Mouse (Mus musculus): ENCODE results near the gene Dnah3. TPM values are rescaled to one million over a fixed set of nuclear protein-coding genes. Genes with fewer than 3 reads are reported as not detected.

Gene Dnah3
- polyA plus RNA-seq, 1 experiment, result 0.19 TPM

- no peaks in the 10 kb centered on the region for H3K27me3 ChIP-seq (replicated peaks; ENCODE audit: control insufficient read depth, insufficient read depth, low read length)
- no peak for DNase-seq
- H3K4me1 ChIP-seq (ENCODE audit: control insufficient read depth, insufficient read depth, low read length), result no peaks in the 10 kb centered on the region
- H3K27ac ChIP-seq (ENCODE audit: insufficient read depth, low read depth, low read length), result no peak overlapping the region
- H3K4me3 ChIP-seq (ENCODE audit: insufficient read depth, low read depth, low read length), result no peak overlapping the region
- 73% methylated on average over 4 of the region's 4 CpGs for WGBS
- no peaks in the 10 kb centered on the region for H3K36me3 ChIP-seq (ENCODE audit: control insufficient read depth, insufficient read depth, low read length)
- TF ChIP-seq CTCF (conservative IDR thresholded peaks at IDR 0.05; ENCODE audit: insufficient read depth, insufficient read length, low read depth, low read length), result no peak
Measured at GRCm38 (mm10) chr7:119921054-119921453, 174.0 kb downstream of the Dnah3 start.

DNA sequence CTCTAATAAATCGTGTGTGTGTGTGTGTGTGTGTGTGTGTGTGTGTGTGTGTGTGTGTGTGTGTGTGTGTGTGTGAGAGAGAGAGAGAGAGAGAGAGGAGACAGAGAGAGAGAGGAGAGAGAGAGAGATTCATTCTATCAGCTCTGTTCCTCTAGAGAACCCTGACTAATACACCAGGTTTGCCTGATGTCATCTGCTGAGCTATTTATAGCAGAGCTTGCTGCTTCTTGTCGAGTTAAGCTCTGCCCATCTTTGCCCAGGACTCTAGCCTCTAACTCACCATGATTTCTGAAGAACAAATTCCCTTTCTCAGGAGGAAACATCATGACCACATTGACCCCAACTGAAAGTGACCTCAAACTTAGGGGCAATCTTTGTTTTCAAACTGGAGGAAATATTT lies 174.6 kb downstream of the Dnah3 start:
- no peak for DNase-seq
- TF ChIP-seq POLR2A (IDR thresholded peaks at IDR 0.05; ENCODE audit: low read depth, low read length), result no peak
- no peak for TF ChIP-seq CTCF (conservative IDR thresholded peaks at IDR 0.05; ENCODE audit: insufficient read depth, insufficient read length, low read depth, low read length)
- no peaks in the 10 kb centered on the region for H3K36me3 ChIP-seq (ENCODE audit: control insufficient read depth, insufficient read depth, low read length)
- 38% methylated on average over 2 of the region's 2 CpGs for WGBS
- H3K27ac ChIP-seq (ENCODE audit: insufficient read depth, low read depth, low read length), result no peak overlapping the region
- H3K4me3 ChIP-seq (ENCODE audit: insufficient read depth, low read depth, low read length), result no peak overlapping the region
- H3K4me1 ChIP-seq (ENCODE audit: control insufficient read depth, insufficient read depth, low read length), result no peaks in the 10 kb centered on the region
- H3K27me3 ChIP-seq (replicated peaks; ENCODE audit: control insufficient read depth, insufficient read depth, low read length), result no peaks in the 10 kb centered on the region

DNA sequence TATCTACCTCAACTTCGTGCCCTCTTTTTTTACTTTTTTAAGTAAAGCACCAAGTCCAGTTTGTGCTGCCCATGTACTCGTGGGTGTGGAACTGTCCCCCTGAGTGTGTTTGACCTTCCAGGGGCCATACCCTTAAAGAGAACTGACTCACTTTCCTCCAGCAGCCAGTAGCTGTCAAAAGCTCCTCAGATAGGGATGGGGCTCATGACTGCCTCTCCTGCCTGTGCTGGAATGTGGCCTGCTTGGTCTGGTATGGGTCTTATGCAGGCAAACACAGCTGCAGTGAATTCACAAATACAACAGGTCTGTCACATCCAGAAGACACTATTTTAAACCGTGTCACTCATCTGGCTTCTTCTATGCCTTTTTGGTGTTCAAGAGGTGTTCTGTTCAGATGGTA lies 183.4 kb downstream of the Dnah3 start:
- TF ChIP-seq POLR2A (IDR thresholded peaks at IDR 0.05; ENCODE audit: low read depth, low read length), result no peak
- no peak for TF ChIP-seq CTCF (conservative IDR thresholded peaks at IDR 0.05; ENCODE audit: insufficient read depth, insufficient read length, low read depth, low read length)
- Histone ChIP-seq H3K4me1 (ENCODE audit: control insufficient read depth, insufficient read depth, low read length) (no peaks in the 10 kb centered on the region), H3K4me3 (ENCODE audit: insufficient read depth, low read depth, low read length) (no peak overlapping the region), H3K27ac (ENCODE audit: insufficient read depth, low read depth, low read length) (no peak overlapping the region), H3K27me3 (replicated peaks; ENCODE audit: control insufficient read depth, insufficient read depth, low read length) (no peaks in the 10 kb centered on the region), H3K36me3 (ENCODE audit: control insufficient read depth, insufficient read depth, low read length) (no peaks in the 10 kb centered on the region)
- DNase-seq, result no peak
- 83% methylated on average over 3 of the region's 3 CpGs for WGBS

DNA sequence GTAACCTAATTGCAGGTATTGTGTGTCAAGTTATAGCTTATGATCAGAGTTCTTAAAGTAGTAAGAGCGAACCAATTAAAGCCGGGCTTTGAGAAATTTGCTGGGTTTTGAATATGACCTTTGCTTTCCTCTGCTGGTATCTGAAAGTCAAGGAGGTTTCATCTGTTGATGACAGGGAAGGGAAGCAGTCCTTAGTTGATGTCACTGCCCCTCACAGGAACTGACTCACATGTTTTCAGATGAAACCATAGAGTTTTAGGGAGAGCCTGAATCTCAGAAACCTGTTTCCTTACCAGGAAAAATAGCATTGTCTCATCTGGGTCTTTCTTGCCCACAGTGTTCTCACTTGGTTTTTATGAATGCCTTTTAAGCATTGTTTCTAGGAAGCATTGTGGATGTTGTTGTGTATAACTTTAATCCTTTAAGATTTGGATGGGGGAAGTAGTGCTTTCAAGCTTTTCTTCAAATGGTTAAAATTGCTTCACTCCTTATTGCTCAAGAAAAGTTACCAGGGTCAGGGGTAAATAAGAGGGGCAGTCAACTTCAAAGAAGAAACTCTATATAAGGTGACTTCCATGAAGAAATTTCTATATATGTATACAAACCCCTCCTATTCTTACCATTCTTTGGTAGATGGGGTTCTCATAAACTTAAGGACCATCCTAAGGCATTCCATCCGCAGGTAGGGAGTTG lies 188.4 kb downstream of the Dnah3 start:
- Histone ChIP-seq H3K4me3 (ENCODE audit: insufficient read depth, low read depth, low read length) (no peak overlapping the region), H3K27ac (ENCODE audit: insufficient read depth, low read depth, low read length) (no peak overlapping the region), H3K4me1 (ENCODE audit: control insufficient read depth, insufficient read depth, low read length) (no peaks in the 10 kb centered on the region), H3K36me3 (ENCODE audit: control insufficient read depth, insufficient read depth, low read length) (no peaks in the 10 kb centered on the region), H3K27me3 (replicated peaks; ENCODE audit: control insufficient read depth, insufficient read depth, low read length) (no peaks in the 10 kb centered on the region)
- no peak for DNase-seq
- WGBS, result 94% methylated on average over 3 of the region's 3 CpGs
- no peak for TF ChIP-seq POLR2A (IDR thresholded peaks at IDR 0.05; ENCODE audit: low read depth, low read length)
- TF ChIP-seq CTCF (conservative IDR thresholded peaks at IDR 0.05; ENCODE audit: insufficient read depth, insufficient read length, low read depth, low read length), result no peak

- 72% methylated on average over 3 of the region's 3 CpGs for WGBS
Measured at GRCm38 (mm10) chr7:119899386-119900057, 195.6 kb downstream of the Dnah3 start.

DNA sequence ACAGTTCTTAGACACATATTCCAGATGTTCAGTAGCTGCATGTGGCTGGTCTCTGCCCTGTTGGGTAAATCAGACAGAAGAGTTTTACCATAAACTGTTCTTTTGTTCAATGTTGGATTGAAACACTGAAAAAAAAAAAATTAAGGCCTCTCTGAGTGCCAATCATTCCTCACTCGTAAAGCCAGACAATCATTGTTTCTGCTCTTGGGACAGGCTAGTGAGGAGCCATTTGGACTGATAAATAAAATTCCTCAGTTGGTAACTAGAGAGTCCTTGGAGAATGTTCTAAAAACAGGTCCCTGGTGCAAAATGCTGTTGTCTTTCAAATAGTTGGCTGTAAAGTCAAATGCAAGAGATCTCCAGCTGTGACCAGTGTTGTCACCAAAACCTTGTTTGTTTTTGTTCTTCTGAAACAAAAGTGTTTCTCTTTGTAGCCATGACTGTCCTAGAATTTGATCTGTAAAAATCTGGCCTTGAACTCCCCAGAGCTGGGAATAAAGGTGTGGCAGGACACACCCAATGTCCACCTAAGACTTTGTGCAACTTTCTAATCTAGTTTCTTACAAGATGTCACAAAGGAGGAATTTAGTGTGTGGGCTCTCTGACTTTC lies 196.7 kb downstream of the Dnah3 start:
- DNase-seq, result no peak
- H3K27me3 ChIP-seq (replicated peaks; ENCODE audit: control insufficient read depth, insufficient read depth, low read length), result no peaks in the 10 kb centered on the region
- no peak overlapping the region for H3K27ac ChIP-seq (ENCODE audit: insufficient read depth, low read depth, low read length)
- no peaks in the 10 kb centered on the region for H3K36me3 ChIP-seq (ENCODE audit: control insufficient read depth, insufficient read depth, low read length)
- WGBS, result 70% methylated on average over 1 of the region's 1 CpGs
- no peaks in the 10 kb centered on the region; the same call in 1 of the 2 replicates for H3K4me1 ChIP-seq (ENCODE audit: control insufficient read depth, insufficient read depth, low read length)
- no peak for TF ChIP-seq POLR2A (IDR thresholded peaks at IDR 0.05; ENCODE audit: low read depth, low read length)
- TF ChIP-seq CTCF (conservative IDR thresholded peaks at IDR 0.05; ENCODE audit: insufficient read depth, insufficient read length, low read depth, low read length), result no peak
- H3K4me3 ChIP-seq (ENCODE audit: insufficient read depth, low read depth, low read length), result no peak overlapping the region

More at GRCm38 (mm10) chr7:119899386-119900057, 195.6 kb downstream of the Dnah3 start:
- H3K27me3 ChIP-seq (replicated peaks; ENCODE audit: control insufficient read depth, insufficient read depth, low read length), result no peaks in the 10 kb centered on the region
- DNase-seq, result no peak
- H3K27ac ChIP-seq (ENCODE audit: insufficient read depth, low read depth, low read length), result no peak overlapping the region
- H3K36me3 ChIP-seq (ENCODE audit: control insufficient read depth, insufficient read depth, low read length), result no peaks in the 10 kb centered on the region
- no peak overlapping the region for H3K4me3 ChIP-seq (ENCODE audit: insufficient read depth, low read depth, low read length)
- no peaks in the 10 kb centered on the region; the same call in 1 of the 2 replicates for H3K4me1 ChIP-seq (ENCODE audit: control insufficient read depth, insufficient read depth, low read length)
- no peak for TF ChIP-seq POLR2A (IDR thresholded peaks at IDR 0.05; ENCODE audit: low read depth, low read length)
- no peak for TF ChIP-seq CTCF (conservative IDR thresholded peaks at IDR 0.05; ENCODE audit: insufficient read depth, insufficient read length, low read depth, low read length)

DNA sequence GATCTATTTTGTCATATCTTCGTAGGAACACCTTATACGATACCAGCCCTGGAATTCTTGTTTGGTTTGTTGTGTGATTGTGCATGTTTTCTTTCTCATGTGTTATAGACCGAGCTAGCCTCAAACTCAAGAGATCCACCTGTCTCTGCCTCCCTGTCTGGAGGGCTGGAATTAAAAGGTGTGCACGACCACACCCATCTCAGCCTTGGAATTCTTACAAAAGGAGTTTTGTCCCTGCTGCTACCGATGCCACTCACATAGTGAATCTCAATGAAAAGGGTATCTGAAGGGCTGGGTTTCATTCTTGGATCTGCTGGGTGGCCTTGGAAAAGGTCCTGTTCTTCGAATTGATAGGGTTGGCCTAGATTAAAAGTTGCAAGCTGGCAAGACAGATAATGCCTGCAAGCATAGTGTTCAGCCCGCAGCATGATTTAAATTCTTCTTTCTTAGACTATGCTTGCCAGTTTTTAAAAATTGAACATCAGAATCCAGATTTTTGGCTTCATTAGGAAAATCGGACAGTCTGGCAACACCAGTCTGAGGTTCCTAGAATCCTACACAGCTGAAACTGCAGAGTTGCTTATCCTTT lies 197.5 kb downstream of the Dnah3 start:
- Histone ChIP-seq H3K27me3 (replicated peaks; ENCODE audit: control insufficient read depth, insufficient read depth, low read length) (no peaks in the 10 kb centered on the region), H3K36me3 (ENCODE audit: control insufficient read depth, insufficient read depth, low read length) (no peaks in the 10 kb centered on the region), H3K27ac (ENCODE audit: insufficient read depth, low read depth, low read length) (no peak overlapping the region), H3K4me1 (ENCODE audit: control insufficient read depth, insufficient read depth, low read length) (peaks cover 2% of the 10 kb centered on the region; the same call in 1 of the 2 replicates), H3K4me3 (ENCODE audit: insufficient read depth, low read depth, low read length) (no peak overlapping the region)
- TF ChIP-seq CTCF (conservative IDR thresholded peaks at IDR 0.05; ENCODE audit: insufficient read depth, insufficient read length, low read depth, low read length) (no peak), POLR2A (IDR thresholded peaks at IDR 0.05; ENCODE audit: low read depth, low read length) (no peak)
- DNase-seq, result no peak
- 96% methylated on average over 8 of the region's 8 CpGs for WGBS

Data from kidney, adult 2 months (tissue).